Mouse (Mus musculus) gastrocnemius, adult 18-20 months (tissue): ENCODE results near the gene Ripply2. TPM values are rescaled to one million over a fixed set of nuclear protein-coding genes. Genes with fewer than 3 reads are reported as not detected.

Experiments used
- DNase-seq: peaks from one replicate; pipeline ENCODE4 v3.0.0; 2021; ENCODE audit warnings: low spot score
- total RNA-seq, 2 experiments: library from RNA; stranded (reverse); gene quantifications; 2 replicates each; pipeline ENCODE4 v1.2.3; 2021

Ripply2 gene
- total RNA-seq, 2 experiments from 2014 or later = not detected

DNA sequence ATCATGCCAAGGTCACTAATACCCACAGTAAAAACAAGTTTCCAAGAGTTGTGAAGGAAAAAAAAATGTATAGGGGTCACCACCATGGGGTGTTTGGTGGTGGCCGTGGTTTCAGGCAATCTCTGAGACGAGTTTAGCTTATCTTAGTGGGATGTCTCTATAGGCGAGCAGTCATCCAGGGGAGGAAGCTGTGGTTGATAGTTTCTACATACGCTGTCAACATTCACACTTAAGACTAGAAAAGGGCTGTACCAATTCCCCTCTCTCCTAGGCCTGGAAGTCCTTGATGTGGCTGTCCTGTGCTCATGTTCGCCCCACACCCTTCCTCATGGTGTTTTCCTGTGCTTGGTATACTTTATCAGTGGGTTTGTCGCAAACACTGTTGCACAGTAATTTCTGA, 10.4 kb downstream of the Ripply2 start:
- DNase-seq = no peak

DNA sequence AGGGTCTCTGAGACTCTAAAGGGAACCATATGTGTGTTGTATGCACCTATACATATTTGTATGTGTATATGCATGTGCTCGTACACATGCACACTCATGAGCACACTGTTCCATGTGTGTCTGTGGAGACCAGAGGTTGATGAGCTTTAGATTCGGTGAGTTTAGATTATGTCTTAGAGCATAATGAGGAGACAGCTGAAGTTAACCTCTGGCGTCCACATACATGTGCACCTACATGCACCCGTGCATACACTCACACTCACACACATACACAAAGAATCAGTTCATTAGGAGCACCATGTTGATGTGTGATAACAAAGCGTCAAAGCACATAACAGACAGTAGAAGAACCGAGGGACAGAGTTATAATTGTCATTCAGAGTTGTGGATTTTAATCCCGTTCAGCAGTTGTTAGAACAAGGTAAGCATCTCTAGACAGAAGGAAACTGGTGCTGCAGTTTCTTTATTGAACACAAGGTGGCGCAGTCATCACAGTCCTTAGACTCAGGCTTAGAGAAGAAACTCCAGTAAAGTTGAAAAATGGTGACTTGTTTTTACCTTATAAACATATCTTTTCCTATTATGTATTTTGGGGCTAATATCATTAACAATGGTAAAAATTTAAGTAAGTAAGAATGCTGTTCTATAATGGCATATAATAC, 12.2 kb downstream of the Ripply2 start:
- peak; percentile 55 for DNase-seq

DNA sequence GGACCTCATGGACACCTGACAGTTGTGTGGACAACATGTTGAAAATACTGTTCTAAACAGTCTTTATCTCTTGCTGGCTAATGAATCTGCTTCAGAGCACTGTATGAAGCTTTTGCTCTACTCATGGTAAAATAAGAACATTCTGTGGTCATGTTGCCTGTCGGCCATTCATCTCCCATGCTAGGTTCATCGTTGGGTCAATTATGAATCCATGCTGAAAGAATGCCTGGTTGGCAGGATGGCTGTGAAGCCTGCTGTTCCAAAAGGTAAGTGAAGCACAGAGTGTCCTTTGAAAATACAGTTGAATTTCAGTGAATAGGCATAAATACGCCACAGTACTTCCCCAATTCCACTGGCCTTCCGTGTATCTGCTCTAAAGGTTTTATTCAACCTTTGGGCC, 16.9 kb downstream of the Ripply2 start:
- no peak for DNase-seq

DNA sequence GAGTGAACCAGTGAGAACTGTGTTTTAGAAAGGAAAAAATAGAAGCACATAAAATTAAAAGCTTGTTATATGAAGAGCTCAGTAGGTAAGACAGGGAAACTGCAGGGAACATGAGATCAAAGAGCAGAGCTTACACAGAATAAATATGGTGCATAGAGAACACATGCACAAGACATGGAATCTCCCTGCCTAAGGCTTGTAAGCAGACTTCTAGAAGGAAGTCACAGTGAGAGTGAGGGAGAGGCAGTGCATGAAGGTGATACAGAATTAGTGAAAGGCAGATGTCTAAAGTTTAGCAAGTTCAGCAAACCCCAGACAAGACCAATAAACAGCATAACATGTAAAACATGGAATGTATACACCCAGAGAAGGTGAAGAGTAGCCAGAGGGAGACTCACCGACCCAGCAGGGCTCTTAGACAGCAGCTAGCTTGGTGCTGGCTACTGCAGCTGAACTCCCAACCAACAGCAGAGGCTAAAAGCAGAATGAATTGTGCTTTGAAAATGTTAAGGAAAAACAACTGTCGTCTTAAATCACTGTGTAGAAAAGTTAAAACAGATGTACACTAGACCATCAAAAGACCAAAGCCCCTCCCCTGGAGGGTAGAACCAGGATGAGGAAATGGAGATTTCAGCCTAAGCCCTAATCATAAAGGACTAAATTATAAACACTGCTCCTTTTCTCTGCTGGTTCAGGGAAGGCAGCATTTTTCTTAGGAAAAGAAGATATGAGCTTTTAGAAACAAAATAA, 19.7 kb downstream of the Ripply2 start:
- no peak for DNase-seq

DNA sequence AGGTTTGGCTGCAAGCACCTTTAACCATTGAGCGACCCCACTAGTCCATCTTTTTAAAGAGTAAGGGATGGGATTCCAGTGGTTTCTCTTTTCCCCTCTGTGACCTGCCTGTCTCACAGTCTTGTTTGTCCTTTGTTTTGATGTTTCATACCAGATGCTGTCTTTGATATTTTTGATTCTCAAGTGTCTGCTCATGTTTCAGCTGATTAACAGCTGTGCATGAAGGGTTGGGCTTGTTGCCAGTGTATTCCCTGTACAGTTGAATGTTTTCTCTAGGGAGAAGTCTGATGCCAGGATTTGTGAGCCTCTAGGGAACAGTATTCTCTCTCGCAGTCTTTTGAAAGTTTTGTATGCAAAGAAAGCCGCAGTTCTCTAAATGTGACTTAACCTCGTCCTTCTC, 34.1 kb downstream of the Ripply2 start:
- DNase-seq = peak; percentile 5

DNA sequence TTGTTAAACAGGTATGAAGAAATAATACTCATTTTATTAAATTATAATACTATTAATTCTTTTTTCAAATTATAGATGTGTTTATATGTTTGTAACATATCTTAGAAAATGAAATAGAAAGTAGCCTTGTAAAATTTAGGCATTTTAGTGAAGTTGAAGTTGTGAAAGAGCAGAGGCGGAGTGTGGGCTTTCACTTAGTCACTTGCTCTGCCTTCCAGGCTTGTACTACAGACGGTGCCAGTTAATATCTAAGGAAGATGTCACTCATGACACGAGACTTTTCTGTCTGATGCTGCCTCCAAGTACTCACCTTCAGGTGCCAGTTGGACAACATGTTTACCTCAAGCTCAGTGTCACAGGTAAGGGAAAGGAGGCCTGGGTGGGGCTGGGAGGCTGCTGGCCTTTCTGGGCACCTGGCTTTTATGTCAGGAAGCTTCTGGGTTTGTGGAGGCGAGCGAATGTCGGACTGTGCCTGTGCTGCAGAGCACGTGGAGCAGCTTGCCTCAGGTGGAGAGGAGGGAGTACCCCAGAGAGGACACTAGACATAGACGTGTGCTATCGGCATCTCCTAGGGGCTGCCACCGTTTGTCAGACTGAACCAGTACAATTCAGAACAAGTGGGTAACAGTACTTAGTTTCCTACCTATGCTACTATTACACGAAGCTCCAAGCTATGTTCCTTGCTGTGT, 40.4 kb downstream of the Ripply2 start:
- DNase-seq = no peak

DNA sequence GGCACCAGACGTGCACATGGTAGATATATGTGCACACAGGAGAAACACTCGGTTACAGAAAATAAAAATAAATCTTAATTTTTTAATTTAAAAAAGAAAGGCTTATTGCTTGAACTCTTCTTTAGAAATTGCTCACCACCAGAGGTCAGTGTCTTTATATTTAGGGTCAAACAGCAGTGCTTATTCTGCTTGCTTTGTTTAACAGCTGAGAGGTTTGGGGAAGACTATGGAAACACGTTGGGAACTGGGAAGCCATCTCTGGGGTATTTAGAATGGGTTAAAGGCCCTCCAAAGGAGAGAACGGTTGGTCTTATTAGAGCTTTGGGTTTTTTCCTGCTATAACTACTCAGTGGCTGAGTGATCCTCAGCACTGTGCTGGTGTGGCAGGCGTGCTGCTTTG, 47.0 kb downstream of the Ripply2 start:
- no peak for DNase-seq

DNA sequence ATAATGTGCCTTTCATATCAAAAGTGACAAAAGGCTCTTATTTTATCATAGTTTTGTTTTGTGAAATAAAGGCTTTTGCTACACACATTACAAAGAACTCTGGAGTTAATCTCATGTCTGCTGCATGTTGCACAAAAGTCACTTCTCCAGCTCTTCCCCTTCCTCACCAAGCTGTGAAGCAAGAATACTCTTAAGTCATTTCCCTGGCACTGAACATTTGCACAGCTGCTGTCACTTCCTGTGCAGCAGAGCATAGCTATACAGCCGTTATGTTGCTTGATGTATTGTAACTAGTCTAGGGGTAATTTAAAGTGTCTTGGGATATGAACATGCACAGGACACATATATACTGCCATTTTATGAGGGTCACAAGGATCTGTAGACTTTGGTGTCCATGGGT, 52.8 kb downstream of the Ripply2 start:
- DNase-seq = no peak

Other genes starting within 250 kb of the Ripply2 start
- gene Snap91, start 134.9 kb upstream of the Ripply2 start, total RNA-seq = under 1 TPM in 1 of 2 experiments, not detected in 1; 0.40 TPM
- gene Cyb5r4, start 6.5 kb downstream of the Ripply2 start, total RNA-seq = 10 to 100 TPM; 25.7 to 26.5 TPM
- under 1 TPM; 0.18 to 0.33 TPM for gene Mrap2, start 128.8 kb downstream of the Ripply2 start, total RNA-seq
- gene Cep162, start 240.0 kb downstream of the Ripply2 start, total RNA-seq = 1 to 10 TPM; 1.4 to 1.8 TPM